Mouse (Mus musculus) myocyte (in vitro differentiated cells): ENCODE results near the gene Trip11. TPM values are rescaled to one million over a fixed set of nuclear protein-coding genes. Genes with fewer than 3 reads are reported as not detected.

Experiments used
- H3K27me3 ChIP-seq: one replicate; pipeline ENCODE4 v1.6.1; 2011; ENCODE audit not compliant: control insufficient read depth, insufficient read depth, insufficient read length
- H3K36me3 ChIP-seq: one replicate; pipeline ENCODE4 v1.6.1; 2011; ENCODE audit not compliant: control insufficient read depth, insufficient read depth
- H3K4me2 ChIP-seq: one replicate; pipeline ENCODE4 v1.6.1; 2011; ENCODE audit warnings: low read depth, control low read depth
- H3K4me3 ChIP-seq: one replicate; pipeline ENCODE4 v1.5.1; 2011; ENCODE audit warnings: mild to moderate bottlenecking, control low read depth, moderate library complexity
- H3K79me2 ChIP-seq: one replicate; pipeline ENCODE4 v1.6.1; 2011; ENCODE audit not compliant: control insufficient read depth, insufficient read depth
- H3ac ChIP-seq: one replicate; pipeline ENCODE4 v1.6.1; 2011; ENCODE audit not compliant: control insufficient read depth, insufficient read length
- CEBPB ChIP-seq: IDR thresholded peaks from 2 replicates; pipeline ENCODE4 v1.6.1; 2011; ENCODE audit warnings: mild to moderate bottlenecking, moderate library complexity; ENCODE audit not compliant: poor library complexity, insufficient read depth, severe bottlenecking
- E2F4 ChIP-seq: IDR thresholded peaks from one replicate; pipeline ENCODE4 v1.6.1; 2011; ENCODE audit warnings: mild to moderate bottlenecking, control low read depth, moderate library complexity; ENCODE audit not compliant: insufficient read depth
- MAX ChIP-seq: IDR thresholded peaks from one replicate; pipeline ENCODE4 v1.6.1; 2011; ENCODE audit warnings: low read depth, mild to moderate bottlenecking, control low read depth
- MYOD1 ChIP-seq, 3 experiments: IDR thresholded peaks; one replicate each; pipeline ENCODE4 v1.6.1; 2011; ENCODE audit warnings: control low read depth in 2 of 3, low read depth in 2 of 3, mild to moderate bottlenecking in 2 of 3, moderate library complexity in 1 of 3; ENCODE audit not compliant: insufficient read length in 2 of 3, control insufficient read depth in 1 of 3
- MYOG ChIP-seq, 3 experiments: IDR thresholded peaks; one replicate each; pipeline ENCODE4 v1.6.1; 2011; ENCODE audit warnings: control low read depth in 2 of 3, low read depth in 2 of 3, mild to moderate bottlenecking in 2 of 3; ENCODE audit not compliant: insufficient read length in 2 of 3, control insufficient read depth in 1 of 3, insufficient read depth in 1 of 3
- POLR2A ChIP-seq: IDR thresholded peaks from one replicate; pipeline ENCODE4 v1.6.1; 2011; ENCODE audit warnings: low read depth, mild to moderate bottlenecking, control low read depth, moderate library complexity; ENCODE audit not compliant: insufficient read length
- POLR2AphosphoS2 ChIP-seq: IDR thresholded peaks from one replicate; pipeline ENCODE4 v1.6.1; 2011; ENCODE audit warnings: low read depth, control low read depth; ENCODE audit not compliant: insufficient read length
- REST ChIP-seq: IDR thresholded peaks from one replicate; pipeline ENCODE4 v1.6.1; 2011; ENCODE audit warnings: mild to moderate bottlenecking, control low read depth, moderate library complexity; ENCODE audit not compliant: insufficient read depth, insufficient read length
- SRF ChIP-seq: IDR thresholded peaks from one replicate; pipeline ENCODE4 v1.6.1; 2011; ENCODE audit warnings: low read depth; ENCODE audit not compliant: control insufficient read depth, insufficient read length
- TCF12 ChIP-seq: IDR thresholded peaks from one replicate; pipeline ENCODE4 v1.6.1; 2011; ENCODE audit warnings: mild to moderate bottlenecking, control low read depth; ENCODE audit not compliant: poor library complexity, insufficient read depth, severe bottlenecking
- TCF3 ChIP-seq: IDR thresholded peaks from one replicate; pipeline ENCODE4 v1.6.1; 2011; ENCODE audit warnings: low read depth, control low read depth; ENCODE audit not compliant: insufficient read length
- USF1 ChIP-seq: IDR thresholded peaks from one replicate; pipeline ENCODE4 v1.6.1; 2011; ENCODE audit warnings: low read depth, mild to moderate bottlenecking, control low read depth, moderate library complexity
- polyA plus RNA-seq: library from polyadenylated mRNA; unstranded; fragments of >200 nt; fragmentation: generic; extraction: Trizol; gene quantifications from one replicate; pipeline ENCODE4 v1.2.1, GENCODE M21; 2012; ENCODE audit warnings: missing spikeins

Gene Trip11
- polyA plus RNA-seq, 1 experiment, result 3.0 TPM

DNA sequence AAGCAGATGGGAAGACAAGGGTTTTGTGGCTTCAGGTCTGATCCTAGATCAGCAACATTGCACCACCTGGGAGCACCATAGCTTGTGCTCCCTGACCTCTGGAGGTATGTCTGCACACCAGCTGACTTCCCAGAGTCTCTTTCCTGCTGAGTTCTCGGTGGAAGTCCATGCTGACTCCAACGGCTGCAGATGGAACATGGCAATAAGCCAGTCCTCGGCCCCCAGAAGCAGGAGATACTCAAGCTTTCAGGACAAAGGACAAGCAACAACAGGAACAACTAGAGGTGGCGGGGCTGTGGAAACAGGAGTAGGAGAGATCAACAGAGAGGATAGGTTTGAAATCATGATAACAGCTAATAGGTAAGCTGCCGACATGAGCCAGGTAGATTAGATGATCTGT is 111.3 kb downstream of the Trip11 start:
- no peaks in the 10 kb centered on the region for H3K79me2 ChIP-seq
- no peaks in the 10 kb centered on the region for H3K36me3 ChIP-seq

DNA sequence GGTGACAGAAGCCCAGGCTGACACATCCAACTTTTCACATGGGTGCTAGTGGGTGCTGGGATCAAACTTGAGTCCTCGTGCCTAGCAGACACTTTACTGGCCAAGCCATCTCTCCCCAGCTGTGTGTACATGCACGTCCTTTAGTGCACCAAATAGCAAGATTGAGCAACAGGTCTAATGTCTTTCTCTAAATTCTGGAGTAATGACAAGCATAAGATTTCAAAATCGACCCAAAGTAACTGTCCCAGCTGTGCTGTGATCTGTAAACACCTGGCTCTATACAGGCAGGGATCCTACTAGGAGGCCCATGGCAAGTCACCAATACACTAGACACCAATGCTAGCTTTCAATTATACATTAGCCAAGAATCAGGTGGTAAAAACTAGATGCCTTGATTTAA is 112.0 kb downstream of the Trip11 start:
- Histone ChIP-seq H3K36me3 (no peaks in the 10 kb centered on the region), H3K27me3 (no peaks in the 10 kb centered on the region), H3K79me2 (no peaks in the 10 kb centered on the region), H3ac (no peak overlapping the region), H3K4me3 (no peak overlapping the region), H3K4me2 (no peak overlapping the region)
- TF ChIP-seq MYOG (IDR thresholded peaks at IDR 0.05; ENCODE audit: control insufficient read depth in 1 of 3, insufficient read depth in 1 of 3, insufficient read length in 2 of 3, low read depth in 2 of 3) (no peak), SRF (no peak), USF1 (no peak), REST (no peak), CEBPB (no peak), MYOD1 (IDR thresholded peaks at IDR 0.05; ENCODE audit: control insufficient read depth in 1 of 3, insufficient read length in 2 of 3, low read depth in 2 of 3) (no peak)

More for the DNA sequence above, 111.3 kb downstream of the Trip11 start:
- Histone ChIP-seq H3K27me3 (no peaks in the 10 kb centered on the region), H3K4me2 (no peak overlapping the region), H3K4me3 (no peak overlapping the region), H3ac (no peak overlapping the region)
- TF ChIP-seq MYOD1 (IDR thresholded peaks at IDR 0.05; ENCODE audit: control insufficient read depth in 1 of 3, insufficient read length in 2 of 3, low read depth in 2 of 3) (no peak), CEBPB (no peak), TCF3 (no peak), MYOG (IDR thresholded peaks at IDR 0.05; ENCODE audit: control insufficient read depth in 1 of 3, insufficient read depth in 1 of 3, insufficient read length in 2 of 3, low read depth in 2 of 3) (no peak), USF1 (no peak), REST (no peak), MAX (no peak), E2F4 (no peak), POLR2A (no peak), SRF (no peak), POLR2AphosphoS2 (no peak)

DNA sequence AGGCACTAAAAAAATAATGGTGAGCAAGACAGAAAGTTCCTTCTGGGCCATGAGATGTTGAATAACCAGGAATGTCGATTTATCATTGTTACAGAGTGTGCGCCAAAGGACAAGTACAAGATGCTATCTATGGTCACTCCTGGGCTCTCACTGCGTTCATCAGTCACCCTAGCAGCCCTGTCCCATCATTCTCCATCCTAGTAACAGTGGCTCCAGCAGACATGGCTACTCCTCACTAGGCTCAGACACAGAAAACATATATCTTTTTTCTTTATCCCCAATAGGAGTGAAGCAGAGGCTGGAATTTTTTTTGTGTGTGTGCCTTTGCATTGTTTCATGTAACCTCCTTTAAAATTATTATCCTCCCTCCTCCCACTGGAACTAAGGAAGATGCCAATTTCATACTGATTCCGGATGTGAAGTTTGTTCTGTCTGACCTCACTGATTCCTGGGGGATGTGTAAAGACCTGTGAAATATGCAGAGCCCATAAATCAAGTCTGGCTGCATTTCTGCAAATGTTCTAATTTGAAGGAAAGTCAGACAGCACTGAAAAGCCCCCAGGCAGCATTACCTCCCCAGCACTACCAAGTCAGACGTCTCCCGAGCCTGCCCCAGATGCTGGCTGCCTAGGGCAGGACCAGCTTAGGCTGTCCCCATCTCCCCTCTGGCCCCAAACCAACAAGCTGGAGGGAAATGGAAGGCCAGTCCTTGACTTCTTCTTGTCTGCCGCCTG is 114.7 kb downstream of the Trip11 start:
- no peak for TF ChIP-seq TCF3
- no peak for TF ChIP-seq POLR2A
- TF ChIP-seq CEBPB, result no peak
- TF ChIP-seq E2F4, result no peak
- no peak for TF ChIP-seq REST
- TF ChIP-seq POLR2AphosphoS2, result no peak
- TF ChIP-seq SRF, result no peak
- TF ChIP-seq TCF12, result no peak
- TF ChIP-seq MYOD1 (IDR thresholded peaks at IDR 0.05; ENCODE audit: control insufficient read depth in 1 of 3, insufficient read length in 2 of 3, low read depth in 2 of 3), result no peak
- no peak for TF ChIP-seq USF1
- TF ChIP-seq MYOG (IDR thresholded peaks at IDR 0.05; ENCODE audit: control insufficient read depth in 1 of 3, insufficient read depth in 1 of 3, insufficient read length in 2 of 3, low read depth in 2 of 3), result no peak
- no peak for TF ChIP-seq MAX
- Histone ChIP-seq H3K36me3 (no peaks in the 10 kb centered on the region), H3K27me3 (no peaks in the 10 kb centered on the region), H3K79me2 (no peaks in the 10 kb centered on the region), H3ac (no peak overlapping the region), H3K4me3 (no peak overlapping the region), H3K4me2 (no peak overlapping the region)

DNA sequence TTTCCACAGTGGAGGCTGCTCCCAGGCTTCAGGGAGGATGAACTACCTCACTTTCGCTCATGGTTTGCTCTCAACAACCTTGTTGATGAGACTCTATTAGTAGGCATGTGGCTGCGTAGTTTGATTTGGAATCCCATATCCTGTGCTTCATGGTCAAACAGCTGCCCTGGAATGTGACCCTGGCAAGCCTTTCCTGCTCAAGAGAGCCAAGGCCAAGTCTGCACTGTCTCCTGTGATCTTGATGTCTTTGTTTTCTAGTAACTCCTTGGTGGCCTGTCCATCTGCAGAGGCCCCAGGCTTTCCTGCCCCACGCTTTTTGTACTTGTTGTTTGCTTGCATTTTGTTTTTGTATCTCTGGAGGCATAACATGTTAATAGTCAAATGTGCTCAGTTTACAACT is 118.6 kb downstream of the Trip11 start:
- no peaks in the 10 kb centered on the region for H3K36me3 ChIP-seq
- H3K79me2 ChIP-seq, result no peaks in the 10 kb centered on the region
- no peaks in the 10 kb centered on the region for H3K27me3 ChIP-seq
- TF ChIP-seq SRF (no peak), CEBPB (no peak)
- no peak overlapping the region for H3K4me2 ChIP-seq
- no peak overlapping the region for H3K4me3 ChIP-seq
- no peak overlapping the region for H3ac ChIP-seq

DNA sequence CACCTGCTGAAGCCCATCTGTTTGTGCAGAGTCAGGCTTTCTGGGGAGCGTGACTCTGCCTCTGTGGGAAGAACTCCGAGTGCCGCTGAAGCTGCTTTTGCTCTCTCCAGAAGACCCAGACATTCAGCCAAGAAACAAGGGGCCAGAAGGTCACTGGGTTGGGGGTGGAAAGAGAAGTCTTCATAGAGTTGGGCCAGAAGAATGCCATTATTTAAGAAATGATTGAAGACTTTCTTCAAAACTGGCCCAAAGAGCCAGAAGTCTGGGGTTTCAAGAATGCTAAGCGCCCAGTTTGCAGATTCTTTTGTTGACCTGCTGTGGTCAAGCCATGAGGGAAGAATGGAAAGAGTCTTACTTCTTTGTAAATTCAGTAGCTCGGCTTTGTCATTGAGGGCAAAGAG is 119.8 kb downstream of the Trip11 start:
- no peak overlapping the region for H3K4me3 ChIP-seq
- no peak overlapping the region for H3K4me2 ChIP-seq
- H3ac ChIP-seq, result no peak overlapping the region
- TF ChIP-seq MYOD1 (IDR thresholded peaks at IDR 0.05; ENCODE audit: control insufficient read depth in 1 of 3, insufficient read length in 2 of 3, low read depth in 2 of 3) (no peak), E2F4 (no peak), TCF12 (no peak), POLR2A (no peak)
- no peaks in the 10 kb centered on the region for H3K79me2 ChIP-seq
- no peaks in the 10 kb centered on the region for H3K36me3 ChIP-seq
- H3K27me3 ChIP-seq, result no peaks in the 10 kb centered on the region
